Mouse (Mus musculus): ENCODE measurements around the gene Rnft1. TPM values are rescaled to one million over a fixed set of nuclear protein-coding genes. Genes with fewer than 3 reads are reported as not detected.

Gene Rnft1
- polyA plus RNA-seq, 1 experiment from 2014 or later, result 17.8 TPM

DNA sequence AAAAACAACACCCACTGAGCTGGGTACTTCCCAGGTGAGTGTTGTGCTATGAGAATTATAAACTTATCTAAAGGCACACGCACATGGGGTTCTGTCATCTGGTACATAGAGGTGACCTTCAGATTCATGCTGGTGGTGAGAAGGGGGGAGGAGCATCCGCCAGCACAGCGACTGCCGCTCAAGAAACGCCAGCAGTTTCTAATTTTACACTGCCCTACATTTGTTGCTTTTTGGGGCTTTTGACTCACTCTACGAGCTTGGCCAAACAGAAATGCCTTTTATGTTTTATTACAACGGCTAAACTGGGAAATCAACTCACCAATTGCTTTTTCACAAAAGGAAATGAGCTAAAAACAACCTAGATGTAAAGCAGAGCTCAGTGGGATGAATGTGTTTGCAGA is 11.7 kb upstream of the Rnft1 start:
- peak overlapping the region; percentile 29 for H3K4me2 ChIP-seq
- DNase-seq (no peak), ATAC-seq (ENCODE audit: low read depth) (no peak)
- H3K9ac ChIP-seq, result no peak overlapping the region
- 35% methylated on average over 7 of the region's 7 CpGs for WGBS (ENCODE audit: insufficient replicate concordance)
- no peaks in the 10 kb centered on the region for H3K9me3 ChIP-seq (replicated peaks)
- H3K27me3 ChIP-seq, result 0 out of 2 replicates have a peak, but pooled peaks cover 2% of the 10 kb centered on the region
- H3K36me3 ChIP-seq, result no peaks in the 10 kb centered on the region
- H3K4me3 ChIP-seq (replicated peaks), result no peak overlapping the region
- no peak overlapping the region for H3K27ac ChIP-seq
- 0 out of 2 replicates have a peak, but pooled peaks cover 5% of the 10 kb centered on the region for H3K4me1 ChIP-seq (replicated peaks)

GRCm38 (mm10) chr11:86473576-86473975 is 10.9 kb upstream of the Rnft1 start:
- Histone ChIP-seq H3K9me3 (replicated peaks) (no peaks in the 10 kb centered on the region), H3K4me2 (no peak overlapping the region), H3K9ac (no peak overlapping the region), H3K27ac (no peak overlapping the region), H3K27me3 (no peaks in the 10 kb centered on the region), H3K4me1 (replicated peaks) (0 out of 2 replicates have a peak, but pooled peaks cover 5% of the 10 kb centered on the region), H3K36me3 (no peaks in the 10 kb centered on the region), H3K4me3 (replicated peaks) (no peak overlapping the region)
- ATAC-seq (ENCODE audit: low read depth) (no peak), DNase-seq (no peak)
- 62% methylated on average over 3 of the region's 3 CpGs for WGBS (ENCODE audit: insufficient replicate concordance)

DNA sequence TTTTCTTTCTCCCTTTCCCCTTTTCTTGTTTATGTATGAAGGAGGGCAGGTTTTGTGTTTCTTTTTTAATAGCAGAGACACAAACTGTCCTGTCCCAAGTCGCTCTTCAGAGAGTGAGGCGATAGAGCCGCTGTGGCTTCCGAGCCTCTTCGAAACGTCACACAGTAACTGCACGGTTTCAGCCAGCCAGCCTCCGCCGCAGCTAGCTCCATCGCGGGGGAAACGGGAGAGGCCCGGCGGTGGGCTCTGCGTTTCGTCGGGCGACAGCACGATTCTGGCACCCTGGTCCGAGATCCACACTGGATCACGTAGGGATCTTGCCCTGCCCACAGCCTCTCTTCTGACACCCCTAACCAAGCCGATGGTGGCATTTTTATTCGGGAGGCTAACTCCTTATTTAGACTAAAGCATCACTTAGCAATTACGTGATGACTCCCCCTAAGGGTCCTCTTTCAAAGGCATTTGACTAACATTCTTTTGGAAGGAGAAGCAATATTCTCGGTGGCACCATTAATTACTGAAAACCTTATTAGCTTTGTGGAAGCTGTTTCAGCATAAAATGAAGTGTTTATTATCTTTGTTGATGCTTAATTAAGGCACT is 553 bp downstream of the Rnft1 start:
- Histone ChIP-seq H3K9me3 (replicated peaks) (no peaks in the 10 kb centered on the region), H3K36me3 (peaks cover 5% of the 10 kb centered on the region), H3K27ac (peak overlapping the region; percentile 71), H3K27me3 (no peaks in the 10 kb centered on the region), H3K9ac (peak overlapping the region; percentile 81), H3K4me2 (peak overlapping the region; percentile 86), H3K4me3 (replicated peaks) (peak overlapping the region; percentile 70), H3K4me1 (replicated peaks) (peaks cover 21% of the 10 kb centered on the region)
- DNase-seq (peak; percentile 31), ATAC-seq (ENCODE audit: low read depth) (peak; percentile 32)
- under 1% methylated on average over 25 of the region's 25 CpGs for WGBS (ENCODE audit: insufficient replicate concordance)

GRCm38 (mm10) chr11:86490782-86491181 is 6.3 kb downstream of the Rnft1 start:
- peaks cover 4% of the 10 kb centered on the region for H3K4me1 ChIP-seq (replicated peaks)
- no peak overlapping the region for H3K4me2 ChIP-seq
- ATAC-seq (ENCODE audit: low read depth) (no peak), DNase-seq (no peak)
- no peaks in the 10 kb centered on the region for H3K9me3 ChIP-seq (replicated peaks)
- H3K27ac ChIP-seq, result no peak overlapping the region
- 85% methylated on average over 1 of the region's 1 CpGs for WGBS (ENCODE audit: insufficient replicate concordance)
- peaks cover 27% of the 10 kb centered on the region for H3K36me3 ChIP-seq
- H3K4me3 ChIP-seq (replicated peaks), result no peak overlapping the region
- no peaks in the 10 kb centered on the region for H3K27me3 ChIP-seq
- no peak overlapping the region for H3K9ac ChIP-seq

GRCm38 (mm10) chr11:86497356-86497755 is 12.9 kb downstream of the Rnft1 start:
- Histone ChIP-seq H3K9me3 (replicated peaks) (no peaks in the 10 kb centered on the region), H3K9ac (no peak overlapping the region), H3K36me3 (peaks cover 40% of the 10 kb centered on the region), H3K4me3 (replicated peaks) (no peak overlapping the region), H3K27me3 (no peaks in the 10 kb centered on the region), H3K27ac (no peak overlapping the region), H3K4me2 (no peak overlapping the region), H3K4me1 (replicated peaks) (no peaks in the 10 kb centered on the region)
- ATAC-seq (ENCODE audit: low read depth) (no peak), DNase-seq (no peak)
- 80% methylated on average over 1 of the region's 1 CpGs for WGBS (ENCODE audit: insufficient replicate concordance)

- ATAC-seq (ENCODE audit: low read depth), result no peak
- no peaks in the 10 kb centered on the region for H3K27me3 ChIP-seq
- H3K9me3 ChIP-seq (replicated peaks), result no peaks in the 10 kb centered on the region
- no peak overlapping the region for H3K4me3 ChIP-seq (replicated peaks)
- peaks cover 41% of the 10 kb centered on the region for H3K36me3 ChIP-seq
- WGBS (ENCODE audit: insufficient replicate concordance), result 63% methylated on average over 3 of the region's 3 CpGs
- peak; percentile 5 for DNase-seq
- H3K4me1 ChIP-seq (replicated peaks), result no peaks in the 10 kb centered on the region
- H3K9ac ChIP-seq, result no peak overlapping the region
- no peak overlapping the region for H3K4me2 ChIP-seq
- H3K27ac ChIP-seq, result no peak overlapping the region
These were observed 13.5 kb downstream of the Rnft1 start for GRCm38 (mm10) chr11:86497908-86498307.

DNA sequence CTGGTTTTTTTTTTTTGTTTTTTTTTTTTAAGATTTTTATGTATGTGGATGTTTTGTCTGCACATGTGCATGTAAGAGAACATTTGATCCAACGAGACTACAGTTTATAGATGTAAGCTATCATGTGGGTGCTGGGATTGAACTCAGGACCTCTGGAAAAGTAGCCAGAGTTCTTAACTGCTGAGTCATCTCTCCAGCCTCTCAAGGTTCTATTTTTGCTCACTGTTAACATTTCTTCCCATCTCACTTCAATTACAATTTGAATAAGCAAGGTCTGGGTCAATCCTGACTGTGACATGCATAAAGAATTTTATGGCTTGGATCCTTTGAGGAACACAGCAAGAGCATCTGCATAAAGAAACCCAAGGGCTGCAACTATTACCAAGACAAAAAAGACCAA is 16.3 kb downstream of the Rnft1 start:
- ATAC-seq (ENCODE audit: low read depth), result no peak
- H3K4me3 ChIP-seq (replicated peaks), result no peak overlapping the region
- no peak overlapping the region for H3K4me2 ChIP-seq
- H3K36me3 ChIP-seq, result peaks cover 58% of the 10 kb centered on the region
- 69% methylated on average over 1 of the region's 1 CpGs for WGBS (ENCODE audit: insufficient replicate concordance)
- no peak overlapping the region for H3K9ac ChIP-seq
- H3K9me3 ChIP-seq (replicated peaks), result no peaks in the 10 kb centered on the region
- H3K4me1 ChIP-seq (replicated peaks), result no peaks in the 10 kb centered on the region
- H3K27me3 ChIP-seq, result no peaks in the 10 kb centered on the region
- no peak overlapping the region for H3K27ac ChIP-seq
- no peak for DNase-seq

DNA sequence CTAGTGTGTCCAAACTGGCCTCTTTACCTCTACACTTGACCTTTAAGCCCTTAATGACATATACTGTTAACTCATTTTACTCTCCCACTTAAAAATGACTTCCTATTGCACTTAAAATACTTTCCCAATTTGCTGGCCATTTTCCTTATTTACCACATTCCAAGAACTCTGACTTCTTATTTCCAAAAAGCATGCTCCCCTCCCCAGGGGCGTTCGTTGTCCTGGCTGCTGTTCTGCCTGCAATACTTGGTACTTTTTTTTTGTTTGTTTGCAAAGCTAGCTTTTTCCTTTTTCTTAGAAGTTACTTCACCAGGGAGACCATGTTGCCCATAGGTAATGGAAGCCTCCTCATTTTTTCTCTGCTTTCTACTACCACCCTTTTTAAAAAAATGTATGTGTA is 18.7 kb downstream of the Rnft1 start:
- DNase-seq, result no peak
- Histone ChIP-seq H3K36me3 (peaks cover 67% of the 10 kb centered on the region), H3K27me3 (no peaks in the 10 kb centered on the region), H3K9me3 (replicated peaks) (no peaks in the 10 kb centered on the region), H3K27ac (no peak overlapping the region), H3K9ac (no peak overlapping the region), H3K4me2 (no peak overlapping the region), H3K4me3 (replicated peaks) (no peak overlapping the region), H3K4me1 (replicated peaks) (no peaks in the 10 kb centered on the region)
- 87% methylated on average over 2 of the region's 2 CpGs for WGBS (ENCODE audit: insufficient replicate concordance)
- ATAC-seq (ENCODE audit: low read depth), result no peak

- no peak overlapping the region for H3K9ac ChIP-seq
- no peaks in the 10 kb centered on the region for H3K9me3 ChIP-seq (replicated peaks)
- no peaks in the 10 kb centered on the region for H3K27me3 ChIP-seq
- H3K4me2 ChIP-seq, result no peak overlapping the region
- no peaks in the 10 kb centered on the region for H3K4me1 ChIP-seq (replicated peaks)
- WGBS (ENCODE audit: insufficient replicate concordance), result 42% methylated on average over 2 of the region's 2 CpGs
- H3K4me3 ChIP-seq (replicated peaks), result no peak overlapping the region
- peaks cover 84% of the 10 kb centered on the region for H3K36me3 ChIP-seq
- no peak for ATAC-seq (ENCODE audit: low read depth)
- H3K27ac ChIP-seq, result no peak overlapping the region
- no peak for DNase-seq
These were observed 22.9 kb downstream of the Rnft1 start for GRCm38 (mm10) chr11:86507334-86507733.

DNA sequence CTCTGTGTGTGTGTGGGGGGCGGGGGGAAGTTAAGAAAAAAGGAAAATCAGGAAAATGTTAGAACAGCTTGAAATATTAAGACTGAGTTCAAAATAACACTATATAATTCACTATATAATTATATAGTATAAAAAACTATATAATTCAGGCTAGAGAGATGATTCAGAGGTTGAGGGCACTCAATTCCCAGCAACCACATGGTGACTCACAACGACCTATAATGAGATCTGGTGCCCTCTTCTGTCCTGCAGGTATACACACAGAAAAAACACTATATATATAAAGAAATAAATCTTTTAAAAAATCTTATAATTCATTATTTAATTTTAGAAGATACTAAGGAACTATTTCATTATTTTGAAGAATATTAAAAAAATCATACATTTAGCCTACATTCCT is 23.5 kb downstream of the Rnft1 start:
- no peak for DNase-seq
- Histone ChIP-seq H3K9me3 (replicated peaks) (no peaks in the 10 kb centered on the region), H3K4me2 (no peak overlapping the region), H3K4me1 (replicated peaks) (no peaks in the 10 kb centered on the region), H3K27ac (no peak overlapping the region), H3K4me3 (replicated peaks) (no peak overlapping the region), H3K9ac (no peak overlapping the region), H3K27me3 (no peaks in the 10 kb centered on the region), H3K36me3 (peaks cover 83% of the 10 kb centered on the region)
- no peak for ATAC-seq (ENCODE audit: low read depth)
- WGBS (ENCODE audit: insufficient replicate concordance), result 81% methylated on average over 2 of the region's 2 CpGs

GRCm38 (mm10) chr11:86516620-86517019 is 32.2 kb downstream of the Rnft1 start:
- no peak overlapping the region for H3K9ac ChIP-seq
- H3K4me1 ChIP-seq (replicated peaks), result no peaks in the 10 kb centered on the region
- H3K27me3 ChIP-seq, result no peaks in the 10 kb centered on the region
- whole genome bisulfite sequencing (ENCODE audit: insufficient replicate concordance), result 83% methylated on average over 3 of the region's 3 CpGs
- no peaks in the 10 kb centered on the region; the same call in 1 of the 2 replicates for H3K9me3 ChIP-seq (replicated peaks)
- H3K4me2 ChIP-seq, result no peak overlapping the region
- no peak for DNase-seq
- no peak for ATAC-seq (ENCODE audit: low read depth)
- H3K4me3 ChIP-seq (replicated peaks), result no peak overlapping the region
- no peak overlapping the region for H3K27ac ChIP-seq
- H3K36me3 ChIP-seq, result peaks cover 77% of the 10 kb centered on the region

DNA sequence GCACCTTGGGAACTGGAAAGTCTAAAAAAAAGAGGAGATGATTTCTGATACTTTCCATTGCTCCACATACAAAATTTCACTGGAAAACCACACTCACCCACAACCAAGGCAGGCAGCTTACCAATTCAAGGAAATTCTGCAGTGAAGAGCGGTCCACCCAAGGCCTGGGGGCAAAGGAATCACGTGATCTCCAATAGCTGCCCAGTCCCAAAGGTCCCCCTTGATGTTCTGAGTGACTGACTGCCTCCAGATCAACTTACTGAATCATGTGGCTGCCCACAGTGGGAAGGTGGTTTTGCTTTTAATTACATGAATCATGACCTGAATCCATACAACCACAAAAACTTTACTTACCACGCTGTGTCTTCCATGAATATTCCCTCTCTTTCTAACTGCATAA is 32.8 kb downstream of the Rnft1 start:
- H3K27ac ChIP-seq, result no peak overlapping the region
- no peaks in the 10 kb centered on the region for H3K27me3 ChIP-seq
- H3K9ac ChIP-seq, result no peak overlapping the region
- ATAC-seq (ENCODE audit: low read depth) (no peak), DNase-seq (no peak)
- WGBS (ENCODE audit: insufficient replicate concordance), result 95% methylated on average over 3 of the region's 3 CpGs
- peaks cover 76% of the 10 kb centered on the region for H3K36me3 ChIP-seq
- no peaks in the 10 kb centered on the region; the same call in 1 of the 2 replicates for H3K9me3 ChIP-seq (replicated peaks)
- no peaks in the 10 kb centered on the region for H3K4me1 ChIP-seq (replicated peaks)
- no peak overlapping the region for H3K4me3 ChIP-seq (replicated peaks)
- H3K4me2 ChIP-seq, result no peak overlapping the region

Measured in liver, embryonic 13.5 days (tissue).